Mouse (Mus musculus) megakaryocyte-erythroid progenitor cell, adult 5-6 weeks (primary cell): ENCODE data around the gene Ulk1. TPM values are rescaled to one million over a fixed set of nuclear protein-coding genes. Genes with fewer than 3 reads are reported as not detected.
A peak's percentile ranks its signal among the peaks of the same experiment; 100 is the strongest.
"Not testable (repeated sequence)": the region's sequence is repeated elsewhere in the genome, so short reads cannot be mapped to it uniquely, and the experiment has no call there.

Experiments
- ATAC-seq: replicated peaks from 2 replicates; pipeline ENCODE4 v1.8.0; 2016; ENCODE audit warnings: mild to moderate bottlenecking, inconsistent platforms; ENCODE audit not compliant: severe bottlenecking, poor library complexity, low FRiP score, low TSS enrichment
- total RNA-seq, 2 experiments: library from RNA; stranded (forward) in 1 of 2; stranded (reverse) in 1 of 2; fragments of 200-1000, 215-1000 nt in 1 of 2; fragments of >200 nt in 1 of 2; fragmentation: Nextera tagmentation in 1 of 2; gene quantifications; 2 replicates each; pipeline ENCODE4 v1.2.3; 2014 to 2017

Gene Ulk1
- 32.2 and 52.2 TPM in 2 replicates for total RNA-seq (2014; fragmentation: Nextera tagmentation)
- 7.8 and 14.8 TPM in 2 replicates for total RNA-seq (2017)

- peak; percentile 89 for ATAC-seq
Observed at GRCm38 (mm10) chr5:110809667-110810325, at the start of gene Ulk1. Gene Ulk1 (minus strand): TSS chr5:110810097.

GRCm38 (mm10) chr5:110859013-110859650 is 49.2 kb upstream of the Ulk1 start:
- no peak for ATAC-seq

- no peak for ATAC-seq
Observed at GRCm38 (mm10) chr5:110857091-110857490, 47.2 kb upstream of the Ulk1 start.

- no peak for ATAC-seq
Observed at GRCm38 (mm10) chr5:110852990-110853389, 43.1 kb upstream of the Ulk1 start.

- ATAC-seq, result no peak
Observed at GRCm38 (mm10) chr5:110841046-110841862, 31.4 kb upstream of the Ulk1 start.

- ATAC-seq, result no peak
Observed at GRCm38 (mm10) chr5:110840465-110840864, 30.6 kb upstream of the Ulk1 start.

- ATAC-seq, result peak; percentile 88
Observed at GRCm38 (mm10) chr5:110839678-110840365, 29.9 kb upstream of the Ulk1 start, which contains the start of the genes Hscb and Chek2. Gene Hscb (minus strand): TSS chr5:110839777. Gene Chek2 (plus strand): TSS chr5:110839979.

- peak; percentile 24 for ATAC-seq
Observed at GRCm38 (mm10) chr5:110839038-110839677, 29.3 kb upstream of the Ulk1 start.

- not testable (repeated sequence) for ATAC-seq
Observed at GRCm38 (mm10) chr5:110838016-110838415, 28.1 kb upstream of the Ulk1 start.

- peak; percentile 61 for ATAC-seq
Observed at GRCm38 (mm10) chr5:110835959-110836358, 26.1 kb upstream of the Ulk1 start.

GRCm38 (mm10) chr5:110831036-110831720 is 21.3 kb upstream of the Ulk1 start:
- ATAC-seq, result no peak

- ATAC-seq, result no peak
Observed at GRCm38 (mm10) chr5:110827576-110827975, 17.7 kb upstream of the Ulk1 start.

GRCm38 (mm10) chr5:110826781-110827495 is 17.0 kb upstream of the Ulk1 start:
- ATAC-seq, result no peak

GRCm38 (mm10) chr5:110824421-110824820 is 14.5 kb upstream of the Ulk1 start:
- ATAC-seq, result no peak

GRCm38 (mm10) chr5:110808821-110809666 is 853 bp downstream of the Ulk1 start:
- no peak for ATAC-seq

GRCm38 (mm10) chr5:110808061-110808631 is 1.8 kb downstream of the Ulk1 start:
- ATAC-seq, result peak; percentile 67

- no peak for ATAC-seq
Observed at GRCm38 (mm10) chr5:110807453-110807852, 2.4 kb downstream of the Ulk1 start.
